Mouse (Mus musculus) monocyte, adult 2 months (primary cell): ENCODE results near the gene Trappc3l.
A peak's percentile ranks its signal among the peaks of the same experiment; 100 is the strongest.

Experiments used
- DNase-seq, 2 experiments: peaks; one replicate each; pipeline ENCODE4 v3.0.0; 2022; ENCODE audit warnings: low spot score in 2 of 2, low read depth in 1 of 2

The Trappc3l gene

GRCm38 (mm10) chr10:34091888-34092287, 54.5 kb downstream of the Trappc3l start:
- no peak for DNase-seq

DNA sequence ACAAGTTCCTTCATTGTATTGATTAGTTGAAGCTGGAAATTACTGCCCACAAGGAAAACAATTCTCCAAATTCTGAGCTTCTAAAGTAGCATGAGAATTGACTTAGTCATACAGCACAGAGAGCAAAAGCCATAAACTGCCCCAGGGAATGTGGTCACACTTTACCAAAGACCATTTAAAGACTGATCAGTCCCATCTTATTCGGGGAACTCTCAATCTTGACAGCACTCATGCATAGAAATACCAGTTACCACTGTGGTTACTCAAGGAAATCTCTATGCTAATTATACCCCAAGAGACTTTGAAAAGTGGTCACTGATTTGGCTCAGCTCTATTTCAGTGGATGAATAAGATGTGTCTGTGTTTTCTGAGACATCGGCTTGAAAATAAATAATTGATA, 57.8 kb downstream of the Trappc3l start:
- no peak for DNase-seq

GRCm38 (mm10) chr10:34095964-34096363, 58.6 kb downstream of the Trappc3l start:
- DNase-seq = no peak

- no peak for DNase-seq
Observed at GRCm38 (mm10) chr10:34096418-34096883, 59.1 kb downstream of the Trappc3l start, which contains the start of gene Calhm5. TSS of gene Calhm5 (minus strand) at chr10:34096519.

- no peak for DNase-seq
Observed at GRCm38 (mm10) chr10:34110863-34111465, 73.6 kb downstream of the Trappc3l start.

DNA sequence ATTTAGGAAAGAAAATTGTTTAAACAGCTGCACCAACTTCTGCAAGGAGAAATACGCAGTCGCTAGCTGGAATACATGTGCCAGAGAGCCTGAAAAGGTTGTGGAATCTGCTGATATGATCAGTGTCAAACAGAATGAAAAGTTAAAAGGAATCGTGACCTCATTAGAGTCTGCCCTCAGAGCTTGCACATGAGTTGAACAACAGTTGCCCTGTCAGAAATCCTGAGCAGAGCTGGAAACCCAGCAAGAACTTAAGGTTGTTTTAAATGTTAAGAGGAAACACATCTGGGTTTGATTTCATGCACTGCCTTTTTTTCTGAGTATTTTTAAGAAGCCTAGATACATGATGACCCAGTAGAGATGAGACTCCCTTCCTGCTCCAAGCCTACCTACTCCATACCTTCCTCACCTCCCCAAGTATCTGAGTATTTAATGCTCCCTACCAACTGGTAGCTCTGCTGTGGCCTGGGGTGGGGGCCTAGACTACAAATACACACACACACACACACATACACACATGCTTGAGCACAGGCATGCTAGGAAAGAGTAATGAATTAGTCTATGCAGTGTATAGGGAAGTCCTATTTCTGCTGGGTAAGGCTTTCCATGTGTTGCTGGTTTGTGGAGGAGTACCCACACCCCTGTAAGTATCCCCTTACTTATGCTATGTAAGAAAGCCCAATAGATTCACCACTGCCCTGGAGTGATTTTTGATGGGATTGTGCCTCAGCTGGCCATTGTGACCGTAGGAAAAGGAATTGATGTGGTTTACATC, 74.8 kb downstream of the Trappc3l start:
- DNase-seq = no peak

- no peak for DNase-seq
Observed at GRCm38 (mm10) chr10:34117131-34117530, 79.7 kb downstream of the Trappc3l start.

- no peak for DNase-seq
Observed at GRCm38 (mm10) chr10:34117770-34118169, 80.4 kb downstream of the Trappc3l start.

- no peak for DNase-seq
Observed at GRCm38 (mm10) chr10:34118421-34118820, 81.0 kb downstream of the Trappc3l start.

DNA sequence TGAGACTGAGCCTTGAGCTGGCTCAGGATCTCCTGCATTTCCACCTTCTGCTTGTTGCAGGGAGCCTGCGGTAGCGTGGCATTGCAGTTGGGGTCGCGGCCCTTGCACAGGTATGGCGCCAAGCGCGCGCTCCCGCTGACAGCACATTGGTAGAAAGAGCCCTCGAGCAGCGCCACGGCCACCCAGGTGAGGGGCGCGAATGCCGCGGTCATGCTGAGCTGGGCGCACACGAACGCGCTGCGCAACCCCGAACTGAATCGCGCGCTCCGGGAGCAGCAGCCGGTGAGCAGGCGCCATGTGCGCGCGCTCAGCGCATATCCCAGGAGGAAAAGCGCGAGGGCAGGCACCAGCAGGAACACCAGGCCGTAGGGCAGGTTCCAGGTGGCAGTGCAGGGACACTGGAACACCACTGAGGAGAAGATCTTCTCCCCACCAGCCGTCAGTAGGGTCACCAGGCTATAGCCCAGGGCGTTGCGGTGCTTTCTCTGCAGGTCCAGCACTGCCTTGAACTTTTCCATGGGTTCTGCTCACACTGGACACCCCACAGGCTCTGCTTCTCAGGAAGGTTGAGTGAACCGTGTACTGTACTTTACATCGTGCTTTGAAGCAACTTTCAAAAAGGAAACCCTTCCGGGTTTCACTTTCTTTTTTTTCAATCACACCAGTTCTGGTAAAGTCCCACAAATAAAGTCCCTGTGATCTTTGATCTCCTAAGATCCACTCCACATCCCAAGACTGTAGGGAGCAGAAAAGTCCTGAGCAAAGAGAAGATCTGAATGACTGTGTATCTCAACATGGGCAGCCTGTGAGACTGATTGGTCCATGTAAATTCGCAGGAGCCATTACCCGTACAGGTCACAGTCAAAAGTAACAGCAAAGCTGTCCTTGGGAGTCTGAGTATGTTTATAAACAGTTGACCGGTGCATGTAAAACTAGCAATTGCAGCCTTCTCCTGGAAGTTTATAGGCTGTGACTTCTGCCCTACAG, 90.3 kb downstream of the Trappc3l start, which contains the start of gene Calhm6:
Gene Calhm6 (minus strand): TSS at position 593 of the 987 bp plus-strand sequence.
- peak in 1 of 2 experiments; percentile 13 for DNase-seq

GRCm38 (mm10) chr10:34128391-34128790, 91.0 kb downstream of the Trappc3l start:
- no peak for DNase-seq

- DNase-seq = peak; percentile 32 to 38
Observed at GRCm38 (mm10) chr10:34131356-34131755, 94.0 kb downstream of the Trappc3l start.

DNA sequence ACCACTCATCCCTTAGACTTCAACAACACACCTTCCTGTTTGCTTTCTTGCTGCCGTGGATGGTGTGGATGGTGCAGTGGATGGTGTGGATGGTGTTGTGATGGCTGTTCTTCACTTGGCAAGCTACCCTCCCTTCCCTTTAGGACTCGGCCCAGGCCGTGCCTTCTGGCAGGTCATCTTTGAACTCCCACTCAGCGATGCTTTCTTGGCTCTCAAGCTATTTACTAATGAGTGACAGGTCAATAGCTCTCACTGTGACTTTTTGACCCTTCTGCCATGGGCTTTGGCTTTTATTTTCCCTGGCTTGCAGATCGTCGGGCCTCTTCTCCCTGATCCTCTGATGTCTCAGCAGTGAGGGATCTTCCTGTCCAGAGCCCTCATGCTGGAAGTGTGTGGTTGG, 99.0 kb downstream of the Trappc3l start:
- DNase-seq = no peak

GRCm38 (mm10) chr10:34138027-34138426, 100.6 kb downstream of the Trappc3l start:
- DNase-seq = no peak

GRCm38 (mm10) chr10:34139768-34140167, 102.4 kb downstream of the Trappc3l start:
- no peak for DNase-seq

DNA sequence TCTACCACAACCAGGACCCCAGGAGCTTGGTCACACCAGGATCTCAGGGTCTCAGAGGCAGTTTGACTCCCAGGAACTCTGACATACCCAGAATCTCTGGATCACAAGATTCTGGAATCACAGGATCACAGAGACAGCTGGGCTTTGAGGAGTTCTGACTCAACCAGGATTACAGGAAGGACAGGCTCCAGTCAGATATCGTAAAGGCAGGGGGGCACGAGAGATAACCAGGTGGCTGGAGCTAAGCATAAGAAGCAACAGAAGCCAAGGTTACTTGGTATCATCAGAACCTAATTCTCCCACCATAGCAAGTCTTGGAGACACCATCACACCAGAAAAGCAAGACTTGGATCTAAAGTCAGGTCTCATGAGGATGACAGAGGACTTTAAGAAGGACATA, 104.3 kb downstream of the Trappc3l start:
- DNase-seq = no peak

DNA sequence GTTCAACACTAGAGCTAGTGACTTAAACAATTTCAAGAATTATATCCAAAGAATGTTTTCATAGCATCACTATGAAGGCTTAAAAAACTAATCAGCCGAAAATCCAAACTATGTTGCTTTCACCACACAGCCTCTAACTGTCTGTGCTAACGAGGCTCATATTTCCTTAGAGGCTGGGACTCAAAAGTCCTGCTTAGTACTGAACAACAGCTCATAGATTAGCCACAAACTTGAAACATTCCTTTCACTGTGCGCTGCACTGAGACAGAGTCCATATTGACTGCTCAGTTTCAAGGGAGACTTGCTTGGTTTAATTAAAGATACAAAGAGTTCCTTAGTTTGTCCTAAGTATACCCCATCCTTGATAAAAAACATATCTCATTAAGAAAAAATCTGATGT, 112.4 kb downstream of the Trappc3l start:
- DNase-seq = no peak

DNA sequence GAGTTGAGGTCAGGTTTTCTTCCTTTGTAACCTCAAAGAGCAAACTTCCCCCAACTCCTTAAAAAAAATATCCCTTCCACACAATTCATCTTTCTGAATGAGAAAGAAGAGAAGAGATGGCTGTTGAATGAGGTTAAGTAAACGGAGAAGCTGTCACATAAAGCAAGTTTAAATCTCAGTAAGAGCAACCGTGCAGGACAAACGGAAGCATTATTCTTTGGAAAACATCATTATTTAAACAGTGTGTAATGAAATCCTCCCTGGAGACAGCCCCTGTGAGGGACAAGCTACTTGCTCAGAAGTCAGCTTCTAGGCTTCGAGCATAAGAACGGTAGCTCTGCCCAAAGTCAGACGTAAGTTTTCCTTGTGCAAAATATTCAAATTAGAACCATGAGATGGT, 113.1 kb downstream of the Trappc3l start:
- DNase-seq = no peak

DNA sequence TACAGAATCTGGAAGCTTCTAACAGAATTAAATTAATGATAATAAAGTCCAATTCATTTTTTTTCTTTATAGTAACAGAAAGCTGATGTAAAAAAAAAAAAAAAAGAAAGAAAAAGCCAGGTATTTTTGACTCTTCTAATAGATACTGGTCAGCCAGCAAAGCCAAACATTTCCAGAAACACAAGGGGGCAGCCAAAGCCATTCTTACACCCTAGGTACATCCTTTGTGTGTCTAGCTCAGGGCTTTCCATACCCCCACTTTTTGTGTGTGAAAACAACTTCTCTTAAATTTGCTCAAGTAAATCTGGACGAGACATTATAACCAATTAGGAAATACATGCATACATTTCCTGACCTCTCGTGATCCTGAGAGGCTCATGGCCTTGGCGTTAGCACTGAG, 114.4 kb downstream of the Trappc3l start:
- no peak for DNase-seq

DNA sequence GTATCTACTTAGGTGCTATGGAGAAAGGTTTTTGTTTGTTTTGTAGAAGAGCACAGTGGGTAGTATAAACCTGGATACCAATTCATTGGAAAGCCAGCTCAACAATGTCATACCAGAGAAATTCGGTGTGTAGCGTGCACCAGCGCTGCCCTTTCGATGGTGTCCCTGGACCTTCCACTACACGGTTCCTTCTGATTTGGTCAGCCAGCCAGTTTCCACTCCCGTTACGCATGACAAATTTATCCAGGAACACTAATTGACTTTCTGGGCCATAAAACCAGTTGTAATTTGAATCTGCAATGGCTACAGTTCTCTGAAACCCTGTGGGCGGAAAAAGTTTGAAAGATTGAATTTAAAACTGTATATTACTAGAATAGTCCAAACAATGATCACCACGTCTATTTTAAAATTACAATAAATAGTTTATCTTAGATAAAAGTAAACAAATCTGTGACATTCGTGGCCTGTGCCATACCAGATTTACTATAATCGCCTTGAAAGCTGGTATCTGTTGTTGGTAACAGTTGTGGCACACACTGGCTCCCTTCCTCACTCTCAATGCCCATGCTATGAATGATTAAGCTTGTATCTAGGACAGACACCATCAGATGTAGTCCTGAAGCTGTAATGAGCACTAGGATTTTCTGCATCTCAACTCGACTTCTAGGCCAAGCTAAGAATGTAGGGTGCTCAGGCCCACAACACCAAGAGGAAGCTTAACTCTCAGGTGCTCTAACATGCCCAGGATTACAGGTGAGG, 118.6 kb downstream of the Trappc3l start:
- no peak for DNase-seq
